Mouse (Mus musculus): ENCODE measurements around the gene Cul3. TPM values are rescaled to one million over a fixed set of nuclear protein-coding genes. Genes with fewer than 3 reads are reported as not detected.

The Cul3 gene
- total and polyA plus RNA-seq, 2 experiments: 7.4 to 59.1 TPM

DNA sequence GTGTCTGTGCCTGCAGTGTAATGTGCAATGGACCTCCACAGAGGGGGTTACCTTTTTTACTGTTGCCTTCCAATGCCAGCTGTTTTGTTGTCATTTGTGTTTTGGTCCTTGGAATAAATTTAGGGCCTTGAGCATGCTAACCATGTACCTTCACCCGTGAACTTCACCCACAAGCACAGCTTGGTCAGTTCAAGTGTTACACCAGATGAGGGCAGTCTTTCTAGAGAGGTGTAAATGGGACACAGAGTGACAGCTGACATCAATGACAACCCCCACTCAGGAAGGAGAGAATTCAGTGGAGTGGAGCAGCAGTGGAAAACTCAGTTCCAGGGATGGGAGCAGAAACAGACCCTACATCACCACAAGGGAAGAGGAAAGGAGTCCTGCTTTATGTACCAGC, 109.7 kb downstream of the Cul3 start:
- H3K4me3 ChIP-seq (ENCODE audit: insufficient read depth, low read depth, low read length): no peak overlapping the region
- peak; percentile 4; the same call in 1 of the 2 replicates for TF ChIP-seq CTCF (IDR thresholded peaks at IDR 0.05; ENCODE audit: low read depth, low read length)
- TF ChIP-seq POLR2A (IDR thresholded peaks at IDR 0.05; ENCODE audit: extremely low read depth, insufficient read depth, low read length): no peak
- H3K36me3 ChIP-seq (ENCODE audit: control insufficient read depth, insufficient read depth, low read length): no peaks in the 10 kb centered on the region
- DNase-seq (ENCODE audit: extremely low read depth, low read depth, low spot score): peak; percentile 28
- H3K79me2 ChIP-seq (ENCODE audit: control insufficient read depth, insufficient read depth, low read length): no peaks in the 10 kb centered on the region
- no peak overlapping the region for H3K9ac ChIP-seq (ENCODE audit: low read depth, low read length)
- no peaks in the 10 kb centered on the region for H3K4me1 ChIP-seq (ENCODE audit: control insufficient read depth, insufficient read depth, low read length)
- no peak overlapping the region for H3K27ac ChIP-seq (replicated peaks; ENCODE audit: insufficient read depth, low read depth, low read length)
- H3K27me3 ChIP-seq (ENCODE audit: control insufficient read depth, insufficient read depth, low read length): no peaks in the 10 kb centered on the region
- 64% methylated on average over 1 of the region's 1 CpGs for WGBS

DNA sequence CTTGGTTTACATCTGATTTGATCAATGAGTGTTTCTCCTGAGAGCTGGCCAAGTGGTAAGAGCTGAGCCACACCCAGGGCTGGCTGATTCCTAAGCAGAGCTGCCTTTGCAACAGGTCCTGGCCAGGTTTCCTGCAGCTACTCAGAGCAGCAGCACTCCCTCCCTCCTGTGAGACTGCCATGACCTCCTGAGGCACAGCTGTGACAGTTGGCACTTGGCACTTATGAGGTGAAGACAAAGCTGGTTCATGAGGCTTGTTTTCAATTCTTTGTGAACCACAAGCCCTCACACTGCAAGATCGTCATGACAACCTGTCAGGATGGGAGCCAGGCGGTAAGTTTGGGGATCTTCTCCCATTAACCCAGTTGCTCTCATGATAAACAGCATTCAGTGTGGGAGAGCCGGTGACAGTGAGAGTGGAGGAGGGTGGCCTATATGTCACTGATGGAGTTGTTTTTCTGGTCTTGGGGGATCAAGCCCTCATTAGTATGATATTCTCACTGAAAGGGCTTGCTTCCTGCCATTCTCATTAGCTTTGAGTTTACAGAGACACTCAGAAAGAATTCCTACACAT, 115.4 kb downstream of the Cul3 start:
- no peaks in the 10 kb centered on the region for H3K27me3 ChIP-seq (ENCODE audit: control insufficient read depth, insufficient read depth, low read length)
- no peaks in the 10 kb centered on the region for H3K36me3 ChIP-seq (ENCODE audit: control insufficient read depth, insufficient read depth, low read length)
- no peaks in the 10 kb centered on the region for H3K4me1 ChIP-seq (ENCODE audit: control insufficient read depth, insufficient read depth, low read length)
- no peak overlapping the region for H3K4me3 ChIP-seq (ENCODE audit: insufficient read depth, low read depth, low read length)
- no peak overlapping the region for H3K27ac ChIP-seq (replicated peaks; ENCODE audit: insufficient read depth, low read depth, low read length)
- no peak for TF ChIP-seq POLR2A (IDR thresholded peaks at IDR 0.05; ENCODE audit: extremely low read depth, insufficient read depth, low read length)
- TF ChIP-seq CTCF (IDR thresholded peaks at IDR 0.05; ENCODE audit: low read depth, low read length): no peak
- no peaks in the 10 kb centered on the region for H3K79me2 ChIP-seq (ENCODE audit: control insufficient read depth, insufficient read depth, low read length)
- DNase-seq (ENCODE audit: extremely low read depth, low read depth, low spot score): no peak
- WGBS: 63% methylated on average over 3 of the region's 3 CpGs
- H3K9ac ChIP-seq (ENCODE audit: low read depth, low read length): no peak overlapping the region

DNA sequence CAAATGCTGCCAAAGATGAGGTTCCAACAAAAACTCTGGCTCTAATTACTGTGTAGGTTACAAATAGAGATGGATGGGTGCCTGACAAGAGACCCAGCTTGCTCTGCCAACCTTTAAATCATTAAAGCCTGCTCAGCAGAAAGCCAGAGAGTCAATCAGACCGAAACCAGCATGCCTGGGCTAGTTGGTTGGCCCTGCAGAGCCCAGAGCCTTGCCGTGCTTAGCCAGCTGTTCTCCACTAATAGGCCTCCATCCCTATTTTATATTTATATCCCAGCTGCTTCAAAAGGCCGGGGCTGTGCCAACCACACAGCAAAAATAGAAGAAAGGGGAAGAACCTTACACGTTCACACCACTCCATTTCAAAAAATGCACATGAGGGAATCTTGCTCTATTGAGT, 119.1 kb downstream of the Cul3 start:
- Histone ChIP-seq H3K27me3 (ENCODE audit: control insufficient read depth, insufficient read depth, low read length) (no peaks in the 10 kb centered on the region), H3K4me1 (ENCODE audit: control insufficient read depth, insufficient read depth, low read length) (no peaks in the 10 kb centered on the region), H3K79me2 (ENCODE audit: control insufficient read depth, insufficient read depth, low read length) (no peaks in the 10 kb centered on the region), H3K27ac (replicated peaks; ENCODE audit: insufficient read depth, low read depth, low read length) (no peak overlapping the region), H3K4me3 (ENCODE audit: insufficient read depth, low read depth, low read length) (no peak overlapping the region), H3K9ac (ENCODE audit: low read depth, low read length) (no peak overlapping the region), H3K36me3 (ENCODE audit: control insufficient read depth, insufficient read depth, low read length) (no peaks in the 10 kb centered on the region)
- TF ChIP-seq POLR2A (IDR thresholded peaks at IDR 0.05; ENCODE audit: extremely low read depth, insufficient read depth, low read length): no peak
- TF ChIP-seq CTCF (IDR thresholded peaks at IDR 0.05; ENCODE audit: low read depth, low read length): no peak
- 80% methylated on average over 4 of the region's 4 CpGs for WGBS
- DNase-seq (ENCODE audit: extremely low read depth, low read depth, low spot score): no peak

DNA sequence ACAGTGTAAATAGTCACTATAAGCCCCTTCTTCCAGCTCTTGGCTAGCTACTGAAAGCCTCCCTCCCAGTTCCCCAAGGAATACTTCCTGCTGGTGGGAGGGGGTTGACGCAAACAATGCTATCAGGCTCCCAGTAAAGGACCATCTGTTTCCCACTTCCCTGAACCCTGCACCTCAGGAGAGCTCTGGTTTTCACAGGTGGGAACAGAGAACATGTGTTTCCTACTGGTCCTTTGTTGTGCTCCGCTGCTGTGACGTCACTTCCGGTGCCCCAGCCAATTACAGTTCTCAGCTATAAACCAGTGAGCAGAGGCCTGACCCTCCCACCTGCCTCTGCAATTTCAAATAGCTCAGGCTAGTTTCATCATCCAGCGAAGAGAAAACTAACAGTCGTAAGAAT, 122.0 kb downstream of the Cul3 start, which contains the start of gene Fam124b:
Gene Fam124b (minus strand): TSS at position 206 of the 400 bp plus-strand sequence.
- Histone ChIP-seq H3K4me3 (ENCODE audit: insufficient read depth, low read depth, low read length) (no peak within 1 kb of the TSS), H3K79me2 (ENCODE audit: control insufficient read depth, insufficient read depth, low read length) (no peaks in the 10 kb centered on the region), H3K27me3 (ENCODE audit: control insufficient read depth, insufficient read depth, low read length) (no peaks in the 10 kb centered on the region), H3K36me3 (ENCODE audit: control insufficient read depth, insufficient read depth, low read length) (no peaks in the 10 kb centered on the region), H3K9ac (ENCODE audit: low read depth, low read length) (no peak within 1 kb of the TSS), H3K4me1 (ENCODE audit: control insufficient read depth, insufficient read depth, low read length) (no peaks in the 10 kb centered on the region), H3K27ac (replicated peaks; ENCODE audit: insufficient read depth, low read depth, low read length) (no peak within 1 kb of the TSS)
- TF ChIP-seq POLR2A (IDR thresholded peaks at IDR 0.05; ENCODE audit: extremely low read depth, insufficient read depth, low read length) (no peak), CTCF (IDR thresholded peaks at IDR 0.05; ENCODE audit: low read depth, low read length) (no peak)
- no peak for DNase-seq (ENCODE audit: extremely low read depth, low read depth, low spot score)
- 75% methylated on average over 6 of the region's 6 CpGs for WGBS

Other genes with a start within 250 kb of the Cul3 start
- gene Fam124b, start 122.0 kb downstream of the Cul3 start, total RNA-seq (2014; rRNA removed): not detected in 2 replicates
- not detected in 2 replicates for gene Fam124b, start 122.0 kb downstream of the Cul3 start, polyA plus RNA-seq (2012; rRNA removed)
- not detected in 2 replicates for gene Gm45261, start 121.0 kb upstream of the Cul3 start, total RNA-seq (2014; rRNA removed)
- not detected in 2 replicates for gene Gm45261, start 121.0 kb upstream of the Cul3 start, polyA plus RNA-seq (2012; rRNA removed)

Measured in liver, adult 2 months (tissue).